Mouse (Mus musculus): Measurements from ENCODE around the gene Arpc1b. TPM values are rescaled to one million over a fixed set of nuclear protein-coding genes. Genes with fewer than 3 reads are reported as not detected.
"Not testable (repeated sequence)": the region's sequence is repeated elsewhere in the genome, so short reads cannot be mapped to it uniquely, and the experiment has no call there.

The Arpc1b gene
- 250 and 255 TPM in 2 replicates for polyA plus RNA-seq (2015; fragmentation: Nextera tagmentation; extraction: Ambion mirVana)

GRCm38 (mm10) chr5:145114071-145114605, at the start of gene Arpc1b:
Arpc1b (plus strand) TSS chr5:145114215.
- H3K4me3 ChIP-seq: peak within 1 kb of the TSS; percentile 67

GRCm38 (mm10) chr5:145064765-145065340, 49.2 kb upstream of the Arpc1b start:
- Histone ChIP-seq H3K9ac (no peak overlapping the region), H3K36me3 (no peaks in the 10 kb centered on the region), H3K9me3 (no peaks in the 10 kb centered on the region), H3K27ac (no peak overlapping the region), H3K4me2 (replicated peaks) (no peak overlapping the region), H3K4me1 (no peaks in the 10 kb centered on the region), H3K4me3 (no peak overlapping the region), H3K27me3 (no peaks in the 10 kb centered on the region; the same call in 1 of the 2 replicates)
- no peak for ATAC-seq (ENCODE audit: low FRiP score, low read depth)
- 90% methylated on average over 1 of the region's 1 CpGs for WGBS

More at GRCm38 (mm10) chr5:145114071-145114605, at the start of gene Arpc1b:
- Histone ChIP-seq H3K36me3 (peaks cover 21% of the 10 kb centered on the region), H3K9me3 (0 out of 2 replicates have a peak, but pooled peaks cover 1% of the 10 kb centered on the region), H3K9ac (peak within 1 kb of the TSS; percentile 77), H3K27me3 (no peaks in the 10 kb centered on the region), H3K4me2 (replicated peaks) (peak within 1 kb of the TSS; percentile 91), H3K27ac (peak within 1 kb of the TSS; percentile 61; the same call in 1 of the 2 replicates), H3K4me1 (peaks cover 37% of the 10 kb centered on the region)
- peak; percentile 46 for ATAC-seq (ENCODE audit: low FRiP score, low read depth)
- WGBS: under 1% methylated on average over 49 of the region's 53 CpGs

- no peak overlapping the region for H3K4me3 ChIP-seq
- 37% methylated on average over 3 of the region's 3 CpGs for WGBS
- H3K9me3 ChIP-seq: no peaks in the 10 kb centered on the region
- H3K27me3 ChIP-seq: no peaks in the 10 kb centered on the region; the same call in 1 of the 2 replicates
- H3K27ac ChIP-seq: no peak overlapping the region
- H3K9ac ChIP-seq: no peak overlapping the region
- H3K4me2 ChIP-seq (replicated peaks): no peak overlapping the region
- H3K4me1 ChIP-seq: no peaks in the 10 kb centered on the region
- no peaks in the 10 kb centered on the region for H3K36me3 ChIP-seq
- no peak for ATAC-seq (ENCODE audit: low FRiP score, low read depth)
These were observed 45.2 kb upstream of the Arpc1b start for GRCm38 (mm10) chr5:145068863-145069262.

GRCm38 (mm10) chr5:145069707-145070106, 44.3 kb upstream of the Arpc1b start:
- no peaks in the 10 kb centered on the region; the same call in 1 of the 2 replicates for H3K27me3 ChIP-seq
- ATAC-seq (ENCODE audit: low FRiP score, low read depth): no peak
- H3K9ac ChIP-seq: no peak overlapping the region
- WGBS: 2% methylated on average over 5 of the region's 5 CpGs
- no peaks in the 10 kb centered on the region for H3K36me3 ChIP-seq
- H3K27ac ChIP-seq: no peak overlapping the region
- H3K4me2 ChIP-seq (replicated peaks): no peak overlapping the region
- no peaks in the 10 kb centered on the region for H3K9me3 ChIP-seq
- no peaks in the 10 kb centered on the region for H3K4me1 ChIP-seq
- H3K4me3 ChIP-seq: no peak overlapping the region

GRCm38 (mm10) chr5:145071342-145071741, 42.7 kb upstream of the Arpc1b start:
- H3K27me3 ChIP-seq: no peaks in the 10 kb centered on the region; the same call in 1 of the 2 replicates
- H3K9me3 ChIP-seq: no peaks in the 10 kb centered on the region
- WGBS: 47% methylated on average over 6 of the region's 6 CpGs
- ATAC-seq (ENCODE audit: low FRiP score, low read depth): no peak
- H3K4me2 ChIP-seq (replicated peaks): no peak overlapping the region
- no peak overlapping the region for H3K4me3 ChIP-seq
- H3K9ac ChIP-seq: no peak overlapping the region
- no peaks in the 10 kb centered on the region for H3K4me1 ChIP-seq
- H3K36me3 ChIP-seq: no peaks in the 10 kb centered on the region
- H3K27ac ChIP-seq: no peak overlapping the region

GRCm38 (mm10) chr5:145075081-145075480, 38.9 kb upstream of the Arpc1b start:
- Histone ChIP-seq H3K4me1 (no peaks in the 10 kb centered on the region), H3K27ac (no peak overlapping the region), H3K36me3 (no peaks in the 10 kb centered on the region), H3K27me3 (no peaks in the 10 kb centered on the region), H3K9me3 (no peaks in the 10 kb centered on the region), H3K4me2 (replicated peaks) (no peak overlapping the region), H3K9ac (no peak overlapping the region), H3K4me3 (no peak overlapping the region)
- no peak for ATAC-seq (ENCODE audit: low FRiP score, low read depth)
- 57% methylated on average over 3 of the region's 3 CpGs for WGBS

- no peak overlapping the region for H3K4me2 ChIP-seq (replicated peaks)
- no peak overlapping the region for H3K27ac ChIP-seq
- 88% methylated on average over 10 of the region's 10 CpGs for WGBS
These were observed 32.0 kb upstream of the Arpc1b start for GRCm38 (mm10) chr5:145081866-145082613.

GRCm38 (mm10) chr5:145083201-145083600, 30.8 kb upstream of the Arpc1b start:
- ATAC-seq (ENCODE audit: low FRiP score, low read depth): 0 out of 2 replicates have a peak, but pooled peaks have one; percentile 43
- peak overlapping the region; percentile 89 for H3K4me2 ChIP-seq (replicated peaks)
- WGBS: 44% methylated on average over 6 of the region's 6 CpGs

More at GRCm38 (mm10) chr5:145081866-145082613, 32.0 kb upstream of the Arpc1b start:
- Histone ChIP-seq H3K9ac (no peak overlapping the region), H3K27me3 (no peaks in the 10 kb centered on the region), H3K9me3 (no peaks in the 10 kb centered on the region), H3K4me3 (no peak overlapping the region), H3K36me3 (peaks cover 5% of the 10 kb centered on the region), H3K4me1 (peaks cover 10% of the 10 kb centered on the region)
- no peak for ATAC-seq (ENCODE audit: low FRiP score, low read depth)

GRCm38 (mm10) chr5:145083632-145084451, 30.2 kb upstream of the Arpc1b start, which contains the start of the genes Arpc1a and Kpna7:
Arpc1a (plus strand) TSS chr5:145083830.
Kpna7 (minus strand) TSS chr5:145084030.
- WGBS: 2% methylated on average over 54 of the region's 54 CpGs
- peak within 1 kb of the TSS; percentile 75; the same call in 1 of the 2 replicates for H3K27ac ChIP-seq

More at GRCm38 (mm10) chr5:145083201-145083600, 30.8 kb upstream of the Arpc1b start:
- peak overlapping the region; percentile 75; the same call in 1 of the 2 replicates for H3K27ac ChIP-seq
- H3K4me3 ChIP-seq: peak overlapping the region; percentile 77
- H3K9ac ChIP-seq: peak overlapping the region; percentile 88
- peaks cover 10% of the 10 kb centered on the region for H3K4me1 ChIP-seq
- not testable (repeated sequence) for H3K9me3 ChIP-seq, H3K27me3 ChIP-seq
- peaks cover 11% of the 10 kb centered on the region for H3K36me3 ChIP-seq

GRCm38 (mm10) chr5:145084822-145085221, 29.2 kb upstream of the Arpc1b start:
- Histone ChIP-seq H3K27ac (no peak overlapping the region), H3K27me3 (no peaks in the 10 kb centered on the region), H3K9me3 (no peaks in the 10 kb centered on the region), H3K4me3 (peak overlapping the region; percentile 77), H3K4me2 (replicated peaks) (peak overlapping the region; percentile 89), H3K4me1 (peaks cover 10% of the 10 kb centered on the region), H3K9ac (peak overlapping the region; percentile 88), H3K36me3 (peaks cover 16% of the 10 kb centered on the region)
- 69% methylated on average over 2 of the region's 2 CpGs for WGBS
- no peak for ATAC-seq (ENCODE audit: low FRiP score, low read depth)

More at GRCm38 (mm10) chr5:145083632-145084451, 30.2 kb upstream of the Arpc1b start, which contains the start of the genes Arpc1a and Kpna7:
- H3K9me3 ChIP-seq: no peaks in the 10 kb centered on the region
- H3K4me2 ChIP-seq (replicated peaks): peak within 1 kb of the TSS; percentile 89
- peaks cover 12% of the 10 kb centered on the region for H3K36me3 ChIP-seq
- peak; percentile 94 for ATAC-seq (ENCODE audit: low FRiP score, low read depth)
- H3K27me3 ChIP-seq: no peaks in the 10 kb centered on the region
- H3K4me3 ChIP-seq: peak within 1 kb of the TSS; percentile 77
- H3K4me1 ChIP-seq: peaks cover 10% of the 10 kb centered on the region
- H3K9ac ChIP-seq: peak within 1 kb of the TSS; percentile 88

- Histone ChIP-seq H3K27me3 (no peaks in the 10 kb centered on the region), H3K4me2 (replicated peaks) (no peak overlapping the region), H3K27ac (no peak overlapping the region), H3K36me3 (peaks cover 40% of the 10 kb centered on the region), H3K9ac (no peak overlapping the region), H3K9me3 (no peaks in the 10 kb centered on the region), H3K4me1 (peaks cover 10% of the 10 kb centered on the region), H3K4me3 (no peak overlapping the region)
- WGBS: 97% methylated on average over 2 of the region's 2 CpGs
- no peak for ATAC-seq (ENCODE audit: low FRiP score, low read depth)
These were observed 25.8 kb upstream of the Arpc1b start for GRCm38 (mm10) chr5:145088186-145088585.

Measured in limb, embryonic 13.5 days (tissue).